Mouse (Mus musculus) bone marrow, adult 2 months (tissue): ENCODE data around the gene Prg2. TPM values are rescaled to one million over a fixed set of nuclear protein-coding genes. Genes with fewer than 3 reads are reported as not detected.

Source experiments
- H3K27ac ChIP-seq: fragments of 200-500 bp; 2 replicates; pipeline ENCODE4 v1.5.1; 2012; ENCODE audit warnings: low read depth, mild to moderate bottlenecking, control low read depth, inconsistent platforms, low read length; ENCODE audit not compliant: control insufficient read depth, poor library complexity, insufficient read depth
- H3K4me1 ChIP-seq: fragments of 200-500 bp; 2 replicates; pipeline ENCODE4 v1.6.1; 2011; ENCODE audit warnings: low read length; ENCODE audit not compliant: control insufficient read depth, insufficient read depth
- H3K4me3 ChIP-seq: fragments of 200-500 bp; replicated peaks from 2 replicates; pipeline ENCODE3; 2011; ENCODE audit warnings: mild to moderate bottlenecking, low read depth, low read length, control low read depth; ENCODE audit not compliant: control insufficient read depth
- CTCF ChIP-seq: fragments of 200-500 bp; IDR thresholded peaks from 2 replicates; pipeline ENCODE4 v1.5.1; 2011; ENCODE audit warnings: low read length, control low read depth; ENCODE audit not compliant: control insufficient read depth, insufficient read depth
- POLR2A ChIP-seq: fragments of 200-500 bp; IDR thresholded peaks from 2 replicates; pipeline ENCODE4 v1.6.1; 2011; ENCODE audit warnings: low read depth, mild to moderate bottlenecking, control low read depth, low read length, borderline replicate concordance; ENCODE audit not compliant: control insufficient read depth
- WGBS: fragments of 180-500 bp; shearing (Covaris S2); methylation state at CpG from one replicate; pipeline ENCODE4 v1.1.7; 2018; 5-methylcytosine and 5-hydroxymethylcytosine counted together
- polyA plus RNA-seq: library from polyadenylated mRNA; stranded (reverse); fragments of >200 nt; gene quantifications from 2 replicates; pipeline ENCODE4 v1.2.4, GENCODE M21; 2011; ENCODE audit warnings: low replicate concordance; ENCODE audit not compliant: missing spikeins, insufficient read depth, insufficient read length

The Prg2 gene
- polyA plus RNA-seq, 1 experiment, result 464 TPM

DNA sequence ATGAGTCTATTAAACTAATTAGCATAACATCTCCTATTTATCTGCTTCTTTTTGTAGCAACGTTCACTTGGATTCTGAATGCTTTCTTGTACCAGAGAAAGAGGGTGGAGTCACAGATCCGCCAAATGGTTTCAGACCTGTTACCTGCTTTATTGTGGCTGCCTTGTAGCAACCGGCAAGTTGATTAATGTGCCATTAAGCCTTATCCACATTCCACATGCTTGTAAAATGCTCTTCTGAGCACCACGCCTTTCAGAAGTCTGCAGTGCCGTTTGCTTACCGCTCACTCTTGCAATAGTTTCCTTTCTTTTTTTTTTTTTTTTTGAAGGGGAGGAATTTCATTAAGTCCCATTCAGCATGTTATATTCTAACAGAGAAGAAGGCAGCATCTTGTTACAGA, 49.6 kb downstream of the Prg2 start:
- no peak overlapping the region for H3K27ac ChIP-seq
- WGBS, result 25% methylated on average over 6 of the region's 6 CpGs
- H3K4me3 ChIP-seq, result no peak overlapping the region
- H3K4me1 ChIP-seq, result peaks cover 15% of the 10 kb centered on the region
- TF ChIP-seq POLR2A (no peak), CTCF (no peak)

DNA sequence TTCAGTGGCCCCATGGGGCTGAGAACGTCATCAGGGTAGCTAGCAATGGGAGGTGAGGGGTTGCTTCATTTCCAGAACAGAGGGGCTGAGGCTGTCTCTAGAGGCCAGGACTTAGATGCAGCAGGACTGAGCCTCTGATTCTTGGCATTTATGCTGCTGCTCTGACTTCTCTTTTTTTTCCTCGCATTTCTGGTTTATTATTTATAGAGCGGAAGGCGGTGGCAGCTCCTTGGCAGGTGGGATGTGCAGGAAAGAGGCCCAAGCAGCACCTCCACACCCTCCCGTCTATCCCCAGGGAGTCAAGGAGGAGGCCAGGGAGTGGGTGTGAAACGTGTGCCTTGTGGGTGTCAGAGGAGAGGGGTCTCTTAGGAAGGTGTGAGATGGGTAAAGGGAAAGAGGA, 50.7 kb downstream of the Prg2 start:
- Histone ChIP-seq H3K27ac (no peak overlapping the region), H3K4me1 (peaks cover 15% of the 10 kb centered on the region), H3K4me3 (no peak overlapping the region)
- 16% methylated on average over 6 of the region's 6 CpGs for WGBS
- TF ChIP-seq CTCF, result no peak
- TF ChIP-seq POLR2A, result no peak

DNA sequence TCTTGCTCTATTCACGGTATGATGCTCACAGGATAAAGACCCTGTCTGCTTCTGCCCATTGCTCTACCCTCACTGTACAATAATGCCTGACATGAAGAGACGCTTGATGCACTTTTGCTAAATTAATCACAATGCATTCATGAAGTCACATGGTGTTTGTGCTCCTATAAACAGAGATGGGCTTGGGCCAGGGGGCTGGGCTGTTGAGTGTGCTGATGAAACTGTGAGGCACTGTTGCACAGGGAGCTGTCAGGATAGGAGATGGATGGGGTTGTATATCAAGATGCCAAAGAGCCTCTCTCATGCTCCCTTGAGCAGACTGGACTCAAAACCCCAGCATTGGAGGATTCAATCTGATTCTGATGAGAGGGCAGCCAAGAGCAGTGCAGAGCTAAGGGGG, 52.9 kb downstream of the Prg2 start:
- 71% methylated on average over 2 of the region's 2 CpGs for WGBS
- no peak for TF ChIP-seq CTCF
- Histone ChIP-seq H3K27ac (no peak overlapping the region), H3K4me3 (no peak overlapping the region), H3K4me1 (peaks cover 7% of the 10 kb centered on the region)

Other genes starting within 250 kb of the Prg2 start
- 172 and 242 TPM in 2 replicates for gene Ypel4, start 246.4 kb upstream of the Prg2 start, polyA plus RNA-seq
- not detected in 2 replicates for gene Gm19426, start 236.8 kb upstream of the Prg2 start, polyA plus RNA-seq
- 29.0 and 29.7 TPM in 2 replicates for gene Serping1, start 205.0 kb upstream of the Prg2 start, polyA plus RNA-seq
- gene Ube2l6, start 181.6 kb upstream of the Prg2 start, polyA plus RNA-seq, result 140 and 409 TPM in 2 replicates
- 0.85 TPM in 1 of 2 replicates, not detected in the other for gene Smtnl1, start 157.8 kb upstream of the Prg2 start, polyA plus RNA-seq
- 21.8 and 33.8 TPM in 2 replicates for gene Timm10, start 153.5 kb upstream of the Prg2 start, polyA plus RNA-seq
- gene Slc43a1, start 141.6 kb upstream of the Prg2 start, polyA plus RNA-seq, result 142 and 195 TPM in 2 replicates
- not detected in 2 replicates for gene Rtn4rl2, start 93.8 kb upstream of the Prg2 start, polyA plus RNA-seq
- gene Slc43a3, start 43.9 kb upstream of the Prg2 start, polyA plus RNA-seq, result 80.0 and 90.6 TPM in 2 replicates
- gene Prg3, start 7.8 kb downstream of the Prg2 start, polyA plus RNA-seq, result 10.6 and 22.8 TPM in 2 replicates
- 140 and 170 TPM in 2 replicates for gene Ssrp1, start 56.8 kb downstream of the Prg2 start, polyA plus RNA-seq
- 1.2 and 3.8 TPM in 2 replicates for gene P2rx3, start 57.0 kb downstream of the Prg2 start, polyA plus RNA-seq
- 5.0 and 8.0 TPM in 2 replicates for gene Tnks1bp1, start 67.6 kb downstream of the Prg2 start, polyA plus RNA-seq
- gene Aplnr, start 155.8 kb downstream of the Prg2 start, polyA plus RNA-seq, result 0.99 and 5.1 TPM in 2 replicates
- gene Lrrc55, start 216.7 kb downstream of the Prg2 start, polyA plus RNA-seq, result not detected in 2 replicates